Mouse (Mus musculus): Measurements from ENCODE around the gene Vmn2r58. TPM values are rescaled to one million over a fixed set of nuclear protein-coding genes. Genes with fewer than 3 reads are reported as not detected.

The Vmn2r58 gene
- polyA plus RNA-seq (2015; fragmentation: Nextera tagmentation; extraction: Ambion mirVana) = not detected in 2 replicates

DNA sequence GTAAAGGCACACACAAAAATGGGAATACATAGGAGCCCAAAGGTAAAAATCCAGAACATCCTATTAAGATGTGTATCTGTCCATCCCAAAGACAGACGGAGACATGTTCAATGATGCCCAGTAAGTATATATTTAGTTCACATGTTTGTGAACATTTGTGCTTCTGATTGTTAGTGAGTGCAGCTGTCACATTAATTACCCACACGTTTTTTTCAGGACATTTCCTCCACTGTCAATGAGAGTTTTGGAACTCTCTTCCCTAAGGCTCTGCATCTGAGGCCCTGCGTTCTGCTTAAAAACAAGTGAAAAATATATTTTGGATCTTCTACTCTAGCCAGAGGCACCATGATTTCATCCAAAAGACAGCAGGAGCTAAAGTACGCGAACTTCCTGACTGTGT is at the start of gene Vmn2r58:
TSS of gene Vmn2r58 (minus strand) at position 101 of the 400 bp plus-strand sequence.

Other genes with a start within 250 kb of the Vmn2r58 start
- gene Zfp788, start 239.5 kb downstream of the Vmn2r58 start, polyA plus RNA-seq (2015; fragmentation: Nextera tagmentation; extraction: Ambion mirVana) = 10.9 and 18.7 TPM in 2 replicates
- gene Vmn2r59, start 186.3 kb upstream of the Vmn2r58 start, polyA plus RNA-seq (2015; fragmentation: Nextera tagmentation; extraction: Ambion mirVana) = not detected in 2 replicates
- not detected in 2 replicates for gene Vmn2r60, start 235.1 kb upstream of the Vmn2r58 start, polyA plus RNA-seq (2015; fragmentation: Nextera tagmentation; extraction: Ambion mirVana)